Mouse (Mus musculus) lung, embryonic 14.5 days (tissue): ENCODE measurements around the gene Enpep. TPM values are rescaled to one million over a fixed set of nuclear protein-coding genes. Genes with fewer than 3 reads are reported as not detected.
A peak's percentile ranks its signal among the peaks of the same experiment; 100 is the strongest.

Source experiments
- ATAC-seq: fragments of 200-750 bp; cut with Nextera tagmentation; 2 replicates; pipeline ENCODE4 v1.8.0; 2017; ENCODE audit warnings: mild to moderate bottlenecking, moderate TSS enrichment, moderate library complexity; ENCODE audit not compliant: insufficient read depth
- DNase-seq: peaks from one replicate; pipeline ENCODE4 v3.0.0-alpha.2; 2015
- H3K27ac ChIP-seq: fragments of 300-500 bp; sonication (generic); 2 replicates; pipeline ENCODE4 v1.5.1; 2014; ENCODE audit warnings: low read depth, mild to moderate bottlenecking, moderate library complexity
- H3K27me3 ChIP-seq: fragments of 300-500 bp; sonication (generic); 2 replicates; pipeline ENCODE4 v1.6.1; 2014; ENCODE audit warnings: low read length, control low read depth; ENCODE audit not compliant: insufficient read depth
- H3K36me3 ChIP-seq: fragments of 300-500 bp; sonication (generic); 2 replicates; pipeline ENCODE4 v1.6.1; 2014; ENCODE audit warnings: control low read depth; ENCODE audit not compliant: insufficient read depth
- H3K4me1 ChIP-seq: fragments of 300-500 bp; sonication (generic); 2 replicates; pipeline ENCODE4 v1.6.1; 2014; ENCODE audit warnings: antibody characterized with exemption, control low read depth; ENCODE audit not compliant: insufficient read depth
- H3K4me2 ChIP-seq: fragments of 300-500 bp; sonication (generic); 2 replicates; pipeline ENCODE4 v1.6.1; 2014; ENCODE audit warnings: mild to moderate bottlenecking
- H3K4me3 ChIP-seq: fragments of 300-500 bp; sonication (generic); 2 replicates; pipeline ENCODE4 v1.5.1; 2014; ENCODE audit warnings: low read depth, low read length
- H3K9ac ChIP-seq: fragments of 300-500 bp; sonication (generic); 2 replicates; pipeline ENCODE4 v1.6.1; 2014
- H3K9me3 ChIP-seq: fragments of 300-500 bp; sonication (generic); 2 replicates; pipeline ENCODE4 v1.6.1; 2016; ENCODE audit warnings: low read depth, low read length, control low read depth
- CTCF ChIP-seq: IDR thresholded peaks from 2 replicates; pipeline ENCODE4 v1.5.1; 2016; ENCODE audit warnings: antibody characterized with exemption, low read depth
- WGBS: fragments of 180-500 bp; shearing (Covaris S2); extraction: QIAGEN DNeasy Blood & Tissue Kit; methylation state at CpG from one replicate; pipeline ENCODE4 v1.1.7; 2014; 5-methylcytosine and 5-hydroxymethylcytosine counted together
- polyA plus RNA-seq: library from polyadenylated mRNA; unstranded; fragments of >200 nt; fragmentation: Nextera tagmentation; extraction: Ambion mirVana; gene quantifications from 2 replicates; pipeline ENCODE4 v1.2.1, GENCODE M21; 2014

Enpep gene
- polyA plus RNA-seq, 1 experiment from 2014 or later = 47.4 TPM

- Histone ChIP-seq H3K36me3 (no peaks in the 10 kb centered on the region), H3K27ac (no peak overlapping the region), H3K4me1 (no peaks in the 10 kb centered on the region), H3K27me3 (no peaks in the 10 kb centered on the region), H3K4me3 (no peak overlapping the region), H3K9me3 (no peaks in the 10 kb centered on the region), H3K4me2 (no peak overlapping the region), H3K9ac (no peak overlapping the region)
- TF ChIP-seq CTCF = no peak
- no peak for ATAC-seq
- 78% methylated on average over 5 of the region's 5 CpGs for WGBS
- no peak for DNase-seq
Observed at GRCm38 (mm10) chr3:129284326-129284725, 48.2 kb downstream of the Enpep start.

- Histone ChIP-seq H3K9me3 (no peaks in the 10 kb centered on the region), H3K4me2 (no peak overlapping the region), H3K4me3 (no peak overlapping the region), H3K27ac (no peak overlapping the region), H3K27me3 (no peaks in the 10 kb centered on the region), H3K36me3 (no peaks in the 10 kb centered on the region), H3K9ac (no peak overlapping the region), H3K4me1 (no peaks in the 10 kb centered on the region)
- WGBS = 84% methylated on average over 8 of the region's 8 CpGs
- TF ChIP-seq CTCF = no peak
- no peak for ATAC-seq
- no peak for DNase-seq
Observed at GRCm38 (mm10) chr3:129279441-129279840, 53.1 kb downstream of the Enpep start.

- TF ChIP-seq CTCF = no peak
- Histone ChIP-seq H3K27ac (no peak overlapping the region), H3K4me1 (no peaks in the 10 kb centered on the region), H3K4me3 (no peak overlapping the region), H3K36me3 (peaks cover 17% of the 10 kb centered on the region), H3K9me3 (no peaks in the 10 kb centered on the region), H3K9ac (no peak overlapping the region), H3K4me2 (no peak overlapping the region), H3K27me3 (no peaks in the 10 kb centered on the region)
- ATAC-seq (no peak), DNase-seq (no peak)
- 60% methylated on average over 6 of the region's 6 CpGs for WGBS
Observed at GRCm38 (mm10) chr3:129273156-129273831, 59.2 kb downstream of the Enpep start.

- Histone ChIP-seq H3K4me3 (no peak overlapping the region), H3K36me3 (peaks cover 17% of the 10 kb centered on the region), H3K4me2 (no peak overlapping the region), H3K4me1 (no peaks in the 10 kb centered on the region), H3K9ac (no peak overlapping the region), H3K27me3 (no peaks in the 10 kb centered on the region), H3K9me3 (no peaks in the 10 kb centered on the region), H3K27ac (no peak overlapping the region)
- DNase-seq (peak; percentile 19), ATAC-seq (no peak)
- no peak for TF ChIP-seq CTCF
- 48% methylated on average over 13 of the region's 13 CpGs for WGBS
Observed at GRCm38 (mm10) chr3:129270044-129270443, 62.5 kb downstream of the Enpep start.

- H3K27ac ChIP-seq = no peak overlapping the region
- H3K27me3 ChIP-seq = no peaks in the 10 kb centered on the region
- no peaks in the 10 kb centered on the region for H3K4me1 ChIP-seq
- ATAC-seq (no peak), DNase-seq (no peak)
- H3K4me3 ChIP-seq = no peak overlapping the region
- H3K4me2 ChIP-seq = no peak overlapping the region
- WGBS = 92% methylated on average over 12 of the region's 12 CpGs
- no peak for TF ChIP-seq CTCF
- H3K9ac ChIP-seq = no peak overlapping the region
- no peaks in the 10 kb centered on the region for H3K9me3 ChIP-seq
- H3K36me3 ChIP-seq = peaks cover 17% of the 10 kb centered on the region
Observed at GRCm38 (mm10) chr3:129268886-129269683, 63.4 kb downstream of the Enpep start.

- no peak for DNase-seq
- Histone ChIP-seq H3K4me1 (no peaks in the 10 kb centered on the region), H3K9ac (no peak overlapping the region), H3K9me3 (no peaks in the 10 kb centered on the region), H3K4me3 (no peak overlapping the region), H3K36me3 (no peaks in the 10 kb centered on the region), H3K27me3 (no peaks in the 10 kb centered on the region), H3K27ac (no peak overlapping the region), H3K4me2 (no peak overlapping the region)
- 75% methylated on average over 5 of the region's 5 CpGs for WGBS
- no peak for ATAC-seq
- TF ChIP-seq CTCF = 0 out of 2 replicates have a peak, but pooled peaks have one; percentile 9
Observed at GRCm38 (mm10) chr3:129258497-129258896, 74.0 kb downstream of the Enpep start.

GRCm38 (mm10) chr3:129256766-129257165, 75.8 kb downstream of the Enpep start:
- TF ChIP-seq CTCF = peak; percentile 64
- ATAC-seq = peak; percentile 49; the same call in 1 of the 2 replicates
- no peak overlapping the region for H3K4me3 ChIP-seq

More at GRCm38 (mm10) chr3:129256766-129257165, 75.8 kb downstream of the Enpep start:
- Histone ChIP-seq H3K4me2 (peak overlapping the region; percentile 44), H3K27ac (no peak overlapping the region), H3K4me1 (no peaks in the 10 kb centered on the region), H3K27me3 (no peaks in the 10 kb centered on the region), H3K36me3 (no peaks in the 10 kb centered on the region), H3K9me3 (no peaks in the 10 kb centered on the region), H3K9ac (no peak overlapping the region)
- WGBS = 63% methylated on average over 8 of the region's 8 CpGs
- peak; percentile 77 for DNase-seq
